Mouse (Mus musculus) small intestine, adult 2 months (tissue): ENCODE measurements around the gene Apobec4.

Source experiments
- CTCF ChIP-seq: fragments of 200-500 bp; IDR thresholded peaks from 2 replicates; pipeline ENCODE4 v1.5.1; 2012; ENCODE audit warnings: low read depth, mild to moderate bottlenecking, control low read depth, inconsistent platforms, low read length, moderate library complexity, mixed read lengths; ENCODE audit not compliant: insufficient replicate concordance, insufficient read length; ENCODE audit errors: extremely low read depth
- POLR2A ChIP-seq: fragments of 200-500 bp; IDR thresholded peaks from 2 replicates; pipeline ENCODE4 v1.6.1; 2012; ENCODE audit warnings: low read depth, mild to moderate bottlenecking, control low read depth, inconsistent platforms, low read length, moderate library complexity

GRCm38 (mm10) chr1:152701066-152701465 is 49.3 kb upstream of the Apobec4 start:
- TF ChIP-seq POLR2A = no peak
- TF ChIP-seq CTCF = no peak
